Mouse (Mus musculus): ENCODE results near the gene Rad9b.

GRCm38 (mm10) chr5:122330269-122330668 is 23.8 kb downstream of the Rad9b start:
- TF ChIP-seq JUND (conservative IDR thresholded peaks at IDR 0.05; ENCODE audit: low read depth, low read length): no peak
- TF ChIP-seq USF1 (IDR thresholded peaks at IDR 0.05; ENCODE audit: low read depth, low read length): no peak
- no peak for TF ChIP-seq CTCF (conservative IDR thresholded peaks at IDR 0.05 in 1 of 2, IDR thresholded peaks at IDR 0.05 in 1 of 2; ENCODE audit: low read depth in 2 of 2, low read length in 2 of 2)
- TF ChIP-seq EP300 (IDR thresholded peaks at IDR 0.05; ENCODE audit: low read length): no peak
- no peak for TF ChIP-seq UBTF (IDR thresholded peaks at IDR 0.05; ENCODE audit: low read depth, low read length)
- no peak for TF ChIP-seq CHD1 (IDR thresholded peaks at IDR 0.05; ENCODE audit: low read depth, low read length)
- no peak for TF ChIP-seq MAFK (IDR thresholded peaks at IDR 0.05; ENCODE audit: insufficient replicate concordance, low read length)
